Mouse (Mus musculus): ENCODE measurements at regions not wholly inside any gene's neighbourhood (a gene's known extent, or its start where the extent isn't known, plus 50 kb on each side); places are given as distances from the start of the nearest gene placed in this dataset.

DNA sequence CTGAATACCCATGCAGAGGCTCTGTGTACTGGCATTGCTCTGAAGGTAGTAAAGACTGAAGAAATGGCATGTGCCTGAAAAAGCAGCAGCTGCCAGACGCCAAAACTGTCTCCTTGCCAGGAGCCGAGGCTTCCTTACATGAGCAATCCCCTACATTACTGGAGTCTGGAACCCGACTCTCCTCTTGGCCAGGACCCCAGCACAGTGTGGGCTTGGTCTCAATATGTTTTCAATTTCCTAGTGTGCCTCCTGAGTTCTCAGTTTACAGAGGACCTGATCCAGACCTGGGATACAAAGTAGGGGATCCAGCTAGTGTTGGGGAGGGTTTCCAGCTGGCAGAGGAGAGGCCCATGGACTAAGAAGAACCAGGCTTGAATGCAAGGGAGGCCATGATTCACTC lies 361.5 kb upstream of the Vstm2b start:
- no peak for TF ChIP-seq MAFK (IDR thresholded peaks at IDR 0.05; ENCODE audit: insufficient read depth, low read depth, low read length)
- TF ChIP-seq ZNF384 (IDR thresholded peaks at IDR 0.05; ENCODE audit: low read depth, low read length) = no peak
- no peak for TF ChIP-seq ZC3H11A (IDR thresholded peaks at IDR 0.05; ENCODE audit: borderline replicate concordance, low read depth, low read length)
- TF ChIP-seq HCFC1 (IDR thresholded peaks at IDR 0.05; ENCODE audit: borderline replicate concordance, insufficient read depth, low read length) = no peak
